Mouse (Mus musculus) kidney, postnatal 0 days (tissue): ENCODE data around the gene Gm5767. TPM values are rescaled to one million over a fixed set of nuclear protein-coding genes. Genes with fewer than 3 reads are reported as not detected.

Experiments used
- ATAC-seq: fragments of 200-750 bp; cut with Nextera tagmentation; replicated peaks from 2 replicates; pipeline ENCODE4 v1.8.0; 2017; ENCODE audit warnings: low read depth, moderate number of reproducible peaks, moderate TSS enrichment, moderate library complexity; ENCODE audit not compliant: low FRiP score
- DNase-seq: peaks from one replicate; pipeline ENCODE4 v3.0.0-alpha.2; 2016; ENCODE audit warnings: low spot score
- H3K27ac ChIP-seq: fragments of 300-500 bp; sonication (generic); 2 replicates; pipeline ENCODE4 v1.5.1; 2014; ENCODE audit warnings: mild to moderate bottlenecking
- H3K27me3 ChIP-seq: fragments of 300-500 bp; sonication (generic); 2 replicates; pipeline ENCODE4 v1.6.1; 2014; ENCODE audit warnings: low read length, mixed read lengths; ENCODE audit not compliant: insufficient read depth
- H3K36me3 ChIP-seq: fragments of 300-500 bp; sonication (generic); 2 replicates; pipeline ENCODE4 v1.6.1; 2014; ENCODE audit warnings: low read length, mixed read lengths; ENCODE audit not compliant: insufficient read depth
- H3K4me1 ChIP-seq: fragments of 300-500 bp; sonication (generic); replicated peaks from 2 replicates; pipeline ENCODE4 v1.6.1; 2014; ENCODE audit warnings: antibody characterized with exemption, low read length, mixed read lengths; ENCODE audit not compliant: insufficient read depth
- H3K4me2 ChIP-seq: fragments of 300-500 bp; sonication (generic); 2 replicates; pipeline ENCODE4 v1.6.1; 2014; ENCODE audit warnings: mild to moderate bottlenecking, low read length, moderate library complexity, mixed read lengths
- H3K4me3 ChIP-seq: fragments of 300-500 bp; sonication (generic); replicated peaks from 2 replicates; pipeline ENCODE4 v1.5.1; 2014; ENCODE audit warnings: low read depth, low read length
- H3K9ac ChIP-seq: fragments of 300-500 bp; sonication (generic); 2 replicates; pipeline ENCODE4 v1.6.1; 2014; ENCODE audit warnings: low read depth, low read length
- H3K9me3 ChIP-seq: fragments of 300-500 bp; sonication (generic); replicated peaks from 2 replicates; pipeline ENCODE4 v1.6.1; 2016; ENCODE audit warnings: low read length, inconsistent platforms, mixed read lengths
- CTCF ChIP-seq: IDR thresholded peaks from 2 replicates; pipeline ENCODE4 v1.5.1; 2016; ENCODE audit warnings: antibody characterized with exemption, low read depth, mild to moderate bottlenecking, moderate library complexity
- WGBS: fragments of 180-500 bp; shearing (Covaris S2); extraction: QIAGEN DNeasy Blood & Tissue Kit; methylation state at CpG from one replicate; pipeline ENCODE4 v1.1.7; 2014; 5-methylcytosine and 5-hydroxymethylcytosine counted together
- polyA plus RNA-seq: library from polyadenylated mRNA; unstranded; fragments of >200 nt; fragmentation: Nextera tagmentation; extraction: Ambion mirVana; gene quantifications from 2 replicates; pipeline ENCODE4 v1.2.1, GENCODE M21; 2015

Gm5767 gene
- polyA plus RNA-seq, 1 experiment from 2014 or later = not detected

DNA sequence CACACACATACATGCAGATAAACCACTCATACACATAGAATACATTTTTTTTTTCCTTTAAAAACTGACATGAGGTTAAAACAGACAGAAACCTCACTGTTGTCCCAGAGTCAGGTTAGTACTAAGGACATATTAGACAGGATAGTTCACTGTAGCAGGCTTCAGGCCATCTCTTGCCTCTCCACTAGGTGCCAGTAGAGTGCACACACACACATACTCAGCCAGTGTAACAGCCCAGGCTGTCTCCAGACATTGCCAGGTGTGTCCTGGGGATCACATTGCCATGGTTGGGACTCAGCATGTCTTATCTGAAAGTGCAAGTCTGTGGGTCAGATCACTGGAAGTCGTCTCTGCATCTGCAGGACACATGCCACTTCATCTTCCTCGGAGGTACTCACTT is 36.7 kb upstream of the Gm5767 start:
- Histone ChIP-seq H3K9me3 (no peaks in the 10 kb centered on the region), H3K27me3 (no peaks in the 10 kb centered on the region), H3K27ac (no peak overlapping the region), H3K4me1 (peaks cover under 1% of the 10 kb centered on the region; the same call in 1 of the 2 replicates), H3K4me2 (no peak overlapping the region), H3K4me3 (no peak overlapping the region), H3K36me3 (peaks cover 58% of the 10 kb centered on the region), H3K9ac (no peak overlapping the region)
- 83% methylated on average over 2 of the region's 2 CpGs for WGBS
- 0 out of 2 replicates have a peak, but pooled peaks have one; percentile 63 for ATAC-seq
- TF ChIP-seq CTCF = peak; percentile 83
- peak; percentile 55 for DNase-seq

GRCm38 (mm10) chr16:8645546-8645945 is 35.0 kb upstream of the Gm5767 start:
- Histone ChIP-seq H3K4me2 (no peak overlapping the region), H3K9ac (no peak overlapping the region), H3K27me3 (no peaks in the 10 kb centered on the region), H3K27ac (no peak overlapping the region), H3K9me3 (no peaks in the 10 kb centered on the region), H3K4me3 (no peak overlapping the region), H3K36me3 (peaks cover 71% of the 10 kb centered on the region), H3K4me1 (no peaks in the 10 kb centered on the region)
- ATAC-seq (no peak), DNase-seq (no peak)
- no peak for TF ChIP-seq CTCF
- 83% methylated on average over 6 of the region's 6 CpGs for WGBS

DNA sequence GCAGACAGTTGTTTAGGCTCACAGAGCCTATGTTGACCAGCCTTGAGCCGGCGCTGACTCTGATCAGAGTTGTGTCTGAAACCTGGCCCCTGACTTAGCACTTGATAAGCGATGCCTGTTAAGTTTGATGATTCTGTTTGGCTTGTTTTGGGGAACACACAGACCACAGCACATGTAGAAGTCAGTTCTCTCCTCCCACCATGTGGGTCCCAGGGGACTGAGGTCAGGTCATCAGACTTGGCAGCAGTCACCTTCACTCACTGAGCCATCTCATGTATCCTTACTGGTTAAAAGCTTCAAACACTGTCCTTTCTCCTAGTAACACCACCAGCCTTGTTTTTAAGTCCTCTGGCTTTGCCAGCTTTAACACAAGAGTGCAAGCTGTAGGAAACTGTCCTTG is 30.6 kb upstream of the Gm5767 start:
- Histone ChIP-seq H3K9ac (no peak overlapping the region), H3K4me3 (no peak overlapping the region), H3K27me3 (no peaks in the 10 kb centered on the region), H3K27ac (no peak overlapping the region), H3K36me3 (peaks cover 70% of the 10 kb centered on the region), H3K9me3 (no peaks in the 10 kb centered on the region), H3K4me2 (no peak overlapping the region), H3K4me1 (no peaks in the 10 kb centered on the region)
- ATAC-seq (no peak), DNase-seq (no peak)
- no peak for TF ChIP-seq CTCF
- 94% methylated on average over 3 of the region's 3 CpGs for WGBS

GRCm38 (mm10) chr16:8655108-8655507 is 25.5 kb upstream of the Gm5767 start:
- no peak for TF ChIP-seq CTCF
- ATAC-seq (no peak), DNase-seq (no peak)
- Histone ChIP-seq H3K4me2 (no peak overlapping the region), H3K4me1 (no peaks in the 10 kb centered on the region), H3K9ac (no peak overlapping the region), H3K9me3 (no peaks in the 10 kb centered on the region), H3K27ac (no peak overlapping the region), H3K4me3 (no peak overlapping the region), H3K27me3 (no peaks in the 10 kb centered on the region), H3K36me3 (peaks cover 40% of the 10 kb centered on the region)
- WGBS = 80% methylated on average over 6 of the region's 6 CpGs

DNA sequence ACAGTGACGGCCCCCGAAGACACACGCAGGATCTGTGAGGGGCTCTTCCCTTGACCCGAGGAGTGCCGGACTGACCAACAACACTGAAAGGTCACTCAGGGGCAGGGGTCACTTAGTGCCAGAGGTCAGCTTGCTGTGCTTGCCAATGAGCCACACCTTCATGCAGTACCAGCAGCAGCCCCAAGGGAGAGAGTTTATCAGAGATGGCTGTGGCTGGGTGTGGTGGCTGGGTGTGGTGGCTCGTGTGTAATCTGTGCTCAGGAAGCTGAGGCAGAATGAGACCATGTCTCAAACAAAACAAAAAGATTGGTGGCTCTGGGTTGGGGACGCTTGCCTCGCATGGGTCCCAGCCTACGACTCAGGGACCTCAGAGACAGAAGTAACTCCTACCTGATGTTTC is 25.0 kb upstream of the Gm5767 start:
- H3K4me1 ChIP-seq = no peaks in the 10 kb centered on the region
- WGBS = 87% methylated on average over 9 of the region's 9 CpGs
- no peak overlapping the region for H3K4me2 ChIP-seq
- H3K27me3 ChIP-seq = no peaks in the 10 kb centered on the region
- H3K27ac ChIP-seq = no peak overlapping the region
- no peak for ATAC-seq
- no peaks in the 10 kb centered on the region for H3K9me3 ChIP-seq
- H3K4me3 ChIP-seq = no peak overlapping the region
- H3K36me3 ChIP-seq = peaks cover 37% of the 10 kb centered on the region
- no peak overlapping the region for H3K9ac ChIP-seq
- no peak for DNase-seq
- TF ChIP-seq CTCF = 0 out of 2 replicates have a peak, but pooled peaks have one; percentile 2

DNA sequence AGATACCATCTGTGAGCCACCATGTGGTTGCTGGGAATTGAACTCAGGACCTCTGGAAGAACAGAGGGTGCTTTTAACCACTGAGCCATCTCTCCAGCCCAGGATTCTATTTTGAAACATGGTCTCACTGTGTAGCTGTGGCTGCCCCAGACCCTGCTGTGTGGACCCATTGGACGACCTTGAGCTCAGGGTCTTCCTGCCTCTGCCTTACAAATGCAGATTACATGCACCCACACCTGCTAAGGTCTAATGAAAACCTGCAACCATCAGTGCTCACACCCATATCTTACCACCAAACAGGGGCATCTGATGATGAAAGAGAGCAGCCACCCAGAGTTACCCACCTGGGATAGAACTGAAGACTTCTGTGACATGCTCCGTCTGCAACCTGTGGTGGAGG is 24.3 kb upstream of the Gm5767 start:
- no peak overlapping the region for H3K27ac ChIP-seq
- ATAC-seq (no peak), DNase-seq (no peak)
- H3K9ac ChIP-seq = no peak overlapping the region
- 82% methylated on average over 2 of the region's 2 CpGs for WGBS
- no peak for TF ChIP-seq CTCF
- no peaks in the 10 kb centered on the region for H3K27me3 ChIP-seq
- H3K4me1 ChIP-seq = no peaks in the 10 kb centered on the region
- H3K4me2 ChIP-seq = no peak overlapping the region
- H3K36me3 ChIP-seq = peaks cover 31% of the 10 kb centered on the region
- H3K9me3 ChIP-seq = no peaks in the 10 kb centered on the region
- H3K4me3 ChIP-seq = no peak overlapping the region

DNA sequence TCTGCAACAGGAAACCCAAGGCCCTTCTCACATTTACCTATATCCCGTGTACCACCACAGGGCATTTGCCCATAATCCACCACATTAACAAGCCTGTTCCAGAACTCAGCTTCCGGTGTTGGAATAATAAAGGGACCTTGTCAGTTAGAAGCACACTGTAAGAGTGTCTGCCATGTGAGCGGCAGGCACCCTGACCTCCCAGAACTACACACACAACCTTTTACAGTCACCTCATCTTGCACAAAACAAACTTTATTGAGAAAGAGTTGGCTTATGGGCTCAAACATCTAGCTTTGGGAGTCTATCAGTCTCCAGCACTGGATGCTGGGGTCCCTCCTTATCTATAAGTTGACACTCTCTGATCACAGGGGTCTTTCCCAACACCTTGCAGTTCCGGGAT is 22.2 kb upstream of the Gm5767 start:
- peaks cover 36% of the 10 kb centered on the region for H3K36me3 ChIP-seq

More for the DNA sequence above, 22.2 kb upstream of the Gm5767 start:
- Histone ChIP-seq H3K4me2 (no peak overlapping the region), H3K4me1 (no peaks in the 10 kb centered on the region), H3K9ac (no peak overlapping the region), H3K27me3 (no peaks in the 10 kb centered on the region), H3K4me3 (no peak overlapping the region), H3K9me3 (no peaks in the 10 kb centered on the region), H3K27ac (no peak overlapping the region)
- TF ChIP-seq CTCF = no peak
- ATAC-seq = no peak
- WGBS = 79% methylated on average over 4 of the region's 4 CpGs
- no peak for DNase-seq
